Mouse (Mus musculus) spleen, postnatal 36 days (tissue): Measurements from ENCODE around the gene Aspscr1.

ENCODE experiments used
- DNase-seq, 2 experiments: peaks; one replicate each; pipeline ENCODE4 v3.0.0; 2022; ENCODE audit warnings: low spot score in 2 of 2, mixed read lengths in 1 of 2

The Aspscr1 gene

DNA sequence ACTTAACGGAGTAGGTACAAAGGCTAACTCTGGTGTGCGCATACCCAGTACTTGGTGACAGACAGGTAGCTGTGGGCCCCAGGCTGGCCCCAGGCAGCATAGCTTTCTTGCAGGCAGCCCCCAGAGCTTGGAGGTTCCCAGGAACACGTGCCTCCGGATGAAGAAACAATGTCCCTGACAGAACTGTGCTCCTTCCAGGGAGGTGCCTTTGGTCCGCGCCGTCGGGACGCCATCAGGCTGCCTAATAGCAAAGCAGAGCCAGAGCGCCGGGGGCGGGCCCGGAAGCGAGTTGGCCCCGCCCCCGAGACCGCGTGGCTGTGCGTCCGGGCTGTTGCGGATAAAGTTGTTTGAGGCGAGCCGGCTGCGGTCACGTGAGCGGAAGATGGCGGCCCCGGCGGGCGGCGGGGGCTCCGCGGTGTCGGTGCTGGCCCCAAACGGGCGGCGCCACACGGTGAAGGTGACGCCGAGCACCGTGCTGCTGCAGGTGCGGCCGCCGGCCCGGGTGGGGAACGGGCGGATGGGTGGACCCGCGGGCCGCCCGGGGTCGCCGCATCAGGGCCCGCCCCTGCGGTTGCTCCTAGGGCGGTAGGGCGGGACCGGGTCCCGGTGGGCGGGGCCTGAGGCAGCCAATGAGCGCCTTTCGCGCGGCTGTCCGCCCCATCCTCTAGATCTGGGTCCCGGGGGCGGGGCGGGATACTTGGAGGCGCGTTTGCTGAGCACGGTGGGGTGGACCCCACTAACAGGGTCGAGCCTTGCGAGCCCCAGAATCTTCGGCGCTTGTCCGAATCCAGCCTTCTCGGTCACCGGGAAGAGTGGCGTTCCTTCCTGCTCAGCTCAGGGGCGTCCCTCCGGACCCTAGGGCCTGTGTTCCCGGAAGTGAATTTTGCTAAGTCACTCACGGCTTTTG lies at the start of gene Aspscr1:
TSS of gene Aspscr1 (plus strand) at position 287 of the 907 bp plus-strand sequence.
- DNase-seq, result peak; percentile 94 to 96

DNA sequence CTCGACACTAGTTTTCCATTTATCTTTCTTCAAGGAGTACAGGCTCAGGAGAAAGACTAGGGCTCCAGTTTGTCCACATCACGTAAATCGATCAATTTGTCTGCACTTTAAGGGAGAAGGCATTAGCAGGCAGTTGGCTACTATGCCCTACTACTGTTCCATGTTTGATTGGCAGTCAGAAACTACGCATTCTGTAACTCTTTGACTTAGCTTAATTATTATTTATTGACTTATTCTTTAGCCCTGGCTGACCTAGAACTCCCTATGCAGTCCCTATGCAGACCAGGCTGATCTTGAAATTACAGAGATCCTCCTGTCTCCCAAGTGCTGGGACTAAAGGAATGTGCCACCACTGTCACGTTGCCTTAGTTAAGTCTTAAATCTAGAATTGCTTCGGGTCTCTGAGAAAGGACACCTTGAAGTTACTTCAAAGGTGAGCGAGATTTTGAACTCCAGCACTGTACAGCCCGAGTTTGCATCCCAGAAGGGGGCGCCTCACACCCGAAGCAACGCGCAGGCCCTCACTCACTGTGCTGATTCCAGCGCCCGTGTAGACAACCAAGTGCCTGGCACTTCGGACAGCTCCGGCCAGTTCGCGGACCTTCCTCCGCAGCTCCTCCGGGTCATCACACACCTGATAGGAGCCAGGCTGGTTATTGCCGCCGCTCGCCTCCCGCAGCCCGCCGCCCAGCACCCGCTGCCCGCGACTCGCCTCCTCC lies 48.7 kb upstream of the Aspscr1 start:
- DNase-seq, result peak; percentile 75 to 78

DNA sequence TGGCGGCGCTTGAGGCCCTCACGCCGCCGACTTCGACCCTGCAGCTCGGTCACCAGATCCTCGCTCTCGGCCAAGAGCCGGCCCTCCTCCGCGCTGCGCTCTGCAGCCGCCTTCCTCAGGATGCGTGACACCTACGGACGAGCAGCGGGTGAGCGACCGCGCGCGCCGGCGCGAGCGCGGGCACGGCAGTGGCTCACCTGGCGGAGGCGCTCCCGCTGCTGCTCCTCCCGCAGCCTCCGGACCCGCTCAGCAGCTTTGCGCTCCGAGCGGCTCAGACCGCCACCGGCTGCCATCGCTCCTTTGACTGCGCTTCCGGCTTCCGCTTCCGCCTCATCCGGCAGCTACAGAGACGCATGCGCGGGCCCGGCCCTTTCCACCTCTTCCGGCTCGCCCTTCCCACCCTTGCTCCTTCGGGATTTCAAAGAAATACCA lies 48.1 kb upstream of the Aspscr1 start:
- peak; percentile 87 to 88 for DNase-seq

DNA sequence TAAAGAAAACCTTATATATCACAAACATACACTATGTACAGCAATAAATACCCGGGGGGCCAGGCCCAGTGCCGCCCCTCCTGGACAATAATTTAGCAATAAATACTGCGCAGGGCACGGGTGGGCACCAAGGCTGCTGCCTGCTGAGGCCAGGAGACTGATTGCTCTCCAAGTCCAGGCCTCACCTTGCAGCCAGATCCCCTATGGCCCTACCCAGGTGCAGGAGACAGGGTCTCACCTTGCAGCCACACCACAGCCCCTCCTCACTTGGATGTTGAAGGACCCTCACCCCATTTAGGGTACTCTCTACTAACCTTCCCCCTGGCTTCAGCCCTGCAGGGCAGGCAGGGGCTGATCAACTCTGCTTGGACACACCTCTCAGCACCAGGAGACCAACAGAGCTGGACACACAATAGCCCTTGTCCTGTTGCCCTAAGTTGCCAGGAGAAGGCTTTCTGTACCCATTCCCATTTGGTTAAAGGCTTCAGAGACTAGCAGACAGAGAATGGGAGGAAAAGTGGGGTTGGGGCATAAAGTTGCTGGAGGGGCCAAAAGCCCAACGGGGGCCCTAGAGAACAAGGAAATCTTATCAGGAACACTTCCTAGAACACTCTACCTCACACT lies 47.5 kb upstream of the Aspscr1 start, which contains the start of gene Sirt7:
TSS of gene Sirt7 (minus strand) at position 89 of the 624 bp plus-strand sequence.
- DNase-seq, result no peak

DNA sequence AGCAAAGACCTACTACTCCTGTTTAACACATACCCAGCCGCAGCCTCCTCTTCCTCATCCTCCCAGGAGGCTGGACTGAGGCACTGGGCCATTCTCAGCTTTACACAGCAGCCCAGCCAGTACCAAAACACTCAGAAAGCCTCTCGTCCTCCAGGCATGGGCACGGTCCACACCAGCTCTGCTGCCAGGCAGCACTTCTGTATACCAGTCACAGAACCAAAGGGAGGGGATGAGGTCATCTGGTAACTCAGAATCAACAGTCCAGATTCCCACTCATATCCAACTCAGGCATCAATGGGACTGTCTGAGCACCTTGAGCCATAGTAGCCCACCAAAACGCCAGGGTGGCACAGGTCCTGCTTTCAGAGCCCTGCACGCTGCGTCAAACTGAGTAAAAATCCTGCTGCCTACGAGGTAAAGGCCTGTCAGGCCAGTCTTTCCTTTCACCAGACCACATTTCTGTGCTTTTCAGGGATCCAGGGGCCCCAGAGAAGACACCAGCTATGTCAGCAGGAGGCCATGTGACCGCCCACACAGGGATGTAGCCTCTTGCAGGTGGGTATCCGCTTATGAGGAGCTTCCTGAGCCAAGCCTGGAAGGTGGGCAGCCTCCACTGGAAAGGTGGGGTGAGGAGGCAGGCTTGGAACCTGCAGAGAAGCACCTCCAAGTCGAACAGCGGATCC lies 45.8 kb upstream of the Aspscr1 start:
- no peak for DNase-seq

DNA sequence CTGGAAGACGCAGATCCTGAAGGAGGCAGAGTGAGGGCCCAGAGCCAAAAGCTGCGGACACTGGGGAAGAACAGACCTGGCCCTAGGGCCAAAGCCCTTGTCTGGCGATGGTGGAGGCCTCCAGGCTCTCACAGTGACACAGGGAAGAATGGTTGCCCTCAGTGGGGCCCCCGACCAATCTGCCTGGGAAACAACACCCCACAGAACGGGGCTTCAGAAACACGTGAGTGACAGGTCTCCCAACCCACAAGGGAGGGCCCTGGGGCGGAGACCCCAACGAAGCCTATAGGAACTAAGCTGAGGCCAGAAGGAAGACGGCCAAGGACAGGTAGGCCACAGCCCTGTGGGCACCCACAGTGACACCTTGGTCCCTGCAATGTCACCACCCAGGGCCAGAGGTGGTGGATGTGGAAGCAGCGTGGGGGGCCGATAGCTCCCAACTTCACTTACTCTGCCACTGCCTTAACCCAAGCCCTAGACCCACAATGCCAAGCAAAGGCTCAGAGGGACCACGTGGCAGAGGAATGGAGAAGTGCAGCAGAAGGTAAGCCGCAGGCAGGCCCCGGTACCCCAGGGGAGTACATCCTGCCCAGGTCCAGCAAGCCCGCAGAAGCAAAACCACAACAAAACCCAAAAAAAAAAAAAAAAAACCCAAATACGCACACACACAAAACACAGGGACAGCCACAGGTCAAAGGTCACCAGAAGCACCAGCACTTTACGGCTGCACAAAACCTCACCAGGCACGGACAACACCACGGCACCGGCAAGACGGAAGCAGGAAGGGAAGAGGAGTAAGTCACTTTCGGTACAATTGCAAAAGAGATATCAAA lies 45.1 kb upstream of the Aspscr1 start:
- peak; percentile 79 to 83 for DNase-seq

DNA sequence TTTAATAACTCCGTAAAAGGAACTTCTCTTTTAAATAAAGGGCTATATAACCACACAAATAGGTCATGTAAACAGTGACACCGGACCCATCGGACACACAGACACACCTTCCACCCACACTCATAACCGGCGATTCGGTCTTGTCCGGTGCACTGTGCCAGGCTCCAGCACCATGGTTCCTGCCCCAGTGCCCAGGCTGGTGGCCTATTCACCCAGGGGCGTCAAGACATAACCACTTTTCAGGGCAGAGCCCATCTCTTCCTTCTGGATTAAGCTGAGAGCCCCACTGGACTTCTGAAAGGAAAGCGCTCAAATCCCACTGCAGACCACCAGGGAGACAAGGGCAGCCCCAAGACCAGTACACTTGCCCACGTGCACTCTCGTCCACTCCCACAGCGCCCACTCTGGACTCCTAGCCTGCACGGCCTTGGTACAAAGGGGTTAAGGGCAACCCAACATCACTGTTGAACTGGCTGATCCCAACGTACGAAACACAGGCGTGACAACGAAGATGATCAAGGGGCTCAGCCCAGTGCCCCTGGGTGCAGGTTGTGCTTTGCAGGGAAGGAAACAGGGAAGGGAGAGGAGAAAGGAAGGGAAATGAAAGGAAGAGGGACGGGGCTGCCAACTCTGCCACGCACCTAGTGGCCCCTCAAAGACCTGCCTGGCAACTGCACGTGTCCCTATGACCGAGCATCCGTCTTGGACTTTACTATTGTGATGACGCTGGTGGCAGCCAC lies 44.0 kb upstream of the Aspscr1 start:
- no peak for DNase-seq

DNA sequence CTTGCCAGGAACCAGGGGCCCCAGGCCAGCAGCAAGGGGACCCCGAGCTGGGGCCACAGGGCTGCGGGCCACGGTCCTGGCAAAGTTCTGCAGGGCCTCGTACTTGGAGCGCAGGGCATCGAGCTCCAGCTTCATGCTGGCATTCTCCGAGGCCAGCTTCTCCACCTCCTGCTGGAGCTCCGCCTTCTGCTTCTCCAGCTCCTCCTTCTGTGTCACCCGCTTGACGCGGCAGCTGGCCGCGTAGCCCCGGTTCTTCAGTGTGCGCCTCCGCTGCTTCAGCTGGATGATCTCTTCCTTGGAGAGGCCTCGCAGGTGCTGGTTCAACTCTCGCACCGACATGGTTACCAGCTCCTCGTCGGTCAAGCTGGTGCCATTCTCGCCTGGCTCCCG lies 43.4 kb upstream of the Aspscr1 start:
- DNase-seq, result peak; percentile 72 to 76

DNA sequence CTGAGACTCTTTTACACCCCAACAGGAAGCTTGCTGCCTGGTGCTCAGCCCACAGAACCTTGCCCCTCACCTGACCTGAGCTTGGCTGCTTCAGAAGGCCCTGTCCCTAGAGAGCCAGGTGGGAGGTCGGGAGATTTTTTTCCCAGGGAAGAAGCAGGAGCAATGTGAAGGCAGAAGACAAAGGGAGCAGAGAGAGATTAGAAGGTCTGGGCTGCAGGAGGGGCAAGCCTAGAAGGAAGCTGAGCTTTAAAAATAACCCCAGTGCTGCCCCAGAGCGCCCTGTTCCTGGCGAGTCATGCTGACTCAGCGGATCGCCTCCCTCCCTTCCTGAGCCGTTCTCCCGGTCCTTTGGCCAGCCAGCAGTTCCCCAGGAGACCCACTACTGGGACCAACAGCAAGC lies 42.9 kb upstream of the Aspscr1 start:
- DNase-seq, result peak; percentile 59 to 66

DNA sequence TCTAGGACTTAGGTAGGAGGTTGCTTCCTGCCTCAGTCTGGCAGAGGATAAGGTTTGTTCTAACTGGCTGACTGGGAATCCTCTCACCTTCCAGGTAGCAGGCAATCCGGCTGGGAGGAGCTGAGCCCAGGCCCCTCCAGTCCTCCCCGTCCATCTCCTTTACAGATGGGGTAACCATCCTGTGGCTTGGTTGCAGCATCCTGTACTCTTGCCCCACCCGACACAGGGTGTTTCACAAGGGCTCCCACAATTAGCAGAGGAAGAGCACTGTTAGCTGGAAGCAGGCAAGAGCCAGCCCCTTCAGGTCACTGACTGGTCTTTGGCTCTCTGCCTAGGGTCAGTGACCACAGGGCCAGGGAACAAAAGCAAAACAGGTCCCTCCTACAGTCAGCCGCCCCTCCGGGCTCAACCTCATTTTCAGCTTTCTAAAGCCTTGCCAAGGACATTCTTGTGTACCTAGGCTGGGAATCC lies 42.3 kb upstream of the Aspscr1 start:
- DNase-seq, result peak; percentile 24 to 64

DNA sequence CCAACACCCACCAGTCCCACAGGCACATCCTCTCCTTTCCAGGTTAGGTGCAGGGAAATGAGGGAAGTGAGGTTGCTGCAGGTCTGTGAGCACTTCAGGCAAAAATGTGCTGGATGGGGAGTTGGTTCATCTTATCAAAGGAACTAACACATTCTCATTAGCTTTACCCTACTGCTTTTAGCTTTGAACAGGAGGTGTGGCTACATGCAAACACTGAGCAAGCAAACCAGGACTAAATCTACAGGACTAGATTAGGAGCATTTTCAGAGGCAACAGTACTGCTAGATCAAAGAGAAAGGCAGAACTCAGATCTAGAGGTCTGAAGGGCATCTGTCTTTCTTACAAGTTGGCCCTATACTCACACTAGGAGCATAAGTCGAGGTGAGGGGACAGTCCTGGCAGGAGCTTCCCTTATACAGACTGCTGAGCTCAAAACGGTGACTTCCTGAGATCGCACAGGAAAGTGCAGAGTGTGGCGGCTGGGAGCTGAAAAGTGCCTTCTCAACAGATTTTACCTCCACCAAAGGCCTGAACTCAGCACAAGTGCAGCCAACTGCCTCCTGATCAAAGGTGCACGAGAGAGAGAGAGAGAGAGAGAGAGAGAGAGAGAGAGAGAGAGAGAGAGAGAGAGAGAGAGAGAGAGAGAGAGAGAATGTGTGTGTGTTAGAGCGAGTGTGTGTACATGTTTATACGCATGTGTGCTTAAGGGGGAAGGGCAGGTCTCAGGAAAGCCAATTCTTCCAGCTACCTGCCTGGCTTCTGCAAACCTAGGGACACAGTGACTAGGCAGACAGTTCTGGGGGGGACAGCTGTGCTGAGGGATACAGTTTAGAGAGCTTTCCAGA lies 41.7 kb upstream of the Aspscr1 start:
- DNase-seq, result no peak

DNA sequence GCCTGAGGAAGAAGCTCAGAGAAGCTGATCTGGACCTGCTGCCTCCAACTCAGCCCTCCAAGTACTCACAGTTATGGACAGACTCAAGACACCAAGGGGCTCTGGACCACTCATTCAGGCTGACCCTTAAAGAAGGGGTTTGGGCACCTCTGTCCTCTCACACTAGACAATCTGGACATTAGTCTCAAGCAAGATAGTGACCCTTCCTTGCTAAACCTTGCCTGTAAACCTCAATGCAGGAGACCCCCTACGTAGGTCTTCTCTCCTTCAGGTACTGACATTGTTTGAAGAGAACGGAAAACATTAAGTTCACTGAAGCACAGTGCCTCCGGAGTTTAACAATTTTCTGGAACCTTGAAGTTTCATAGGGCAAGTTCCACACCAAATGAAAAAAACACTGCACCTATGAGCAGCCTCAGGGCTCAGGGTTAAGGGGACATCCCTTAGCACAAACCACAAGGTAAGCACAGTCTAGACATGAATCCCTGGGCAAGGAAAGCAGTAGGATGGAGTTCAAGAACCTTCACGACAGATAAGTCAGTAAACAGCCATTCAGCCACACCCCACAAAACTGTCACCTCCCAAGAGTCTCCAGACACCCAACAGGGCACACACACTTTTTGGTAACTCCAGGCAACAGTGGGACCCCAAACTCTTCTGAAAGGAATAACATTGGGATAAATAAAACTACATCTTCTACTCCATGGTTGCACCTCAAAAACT lies 40.9 kb upstream of the Aspscr1 start:
- DNase-seq, result peak; percentile 30 to 65

DNA sequence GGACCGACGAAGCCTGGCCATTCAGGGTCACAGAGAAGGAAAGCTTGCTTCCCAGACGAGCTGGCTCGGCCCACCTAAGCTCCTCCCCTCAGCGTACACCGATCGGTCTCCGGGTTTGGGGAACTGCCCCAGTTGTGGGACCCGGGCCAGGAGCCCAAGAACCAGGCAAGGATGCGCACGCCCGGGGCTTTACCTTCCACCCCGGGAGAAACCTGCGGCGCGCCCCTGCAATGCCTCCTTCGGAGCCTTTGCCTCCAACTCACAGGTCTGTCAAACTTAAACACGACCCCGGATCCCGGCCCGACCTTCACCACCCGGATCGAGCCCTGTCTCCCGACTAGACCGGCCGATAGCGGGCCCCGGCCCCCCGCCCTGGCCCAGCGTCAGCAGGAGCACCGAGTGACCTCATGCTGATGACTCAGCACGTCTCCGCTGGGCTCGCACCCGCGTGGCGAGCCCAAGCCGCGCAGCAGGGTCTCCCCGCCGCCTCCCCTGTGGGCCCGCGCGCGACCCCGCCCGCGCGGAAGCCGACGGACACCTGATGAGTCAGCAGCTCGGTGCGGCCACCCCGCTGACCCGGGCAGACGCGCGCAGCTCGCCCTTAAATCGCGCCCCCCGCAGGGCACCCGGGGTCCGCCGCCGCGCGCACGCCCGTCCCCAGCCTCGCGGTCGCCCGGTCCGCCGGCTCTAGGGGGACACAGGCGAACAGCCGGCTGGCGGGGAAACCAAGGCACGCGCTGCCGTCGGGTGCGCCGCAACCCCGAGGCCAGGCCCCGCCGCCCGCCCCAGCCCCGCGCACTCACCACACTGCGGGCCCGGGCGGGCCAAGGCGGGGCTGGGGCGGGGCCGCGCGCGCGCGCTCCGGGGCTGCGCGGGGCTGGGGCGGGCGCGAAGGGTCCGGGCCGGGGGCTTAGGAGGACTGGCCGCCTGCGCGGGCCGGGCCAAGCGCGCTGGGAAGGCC lies 39.9 kb upstream of the Aspscr1 start:
- peak; percentile 69 to 79 for DNase-seq

DNA sequence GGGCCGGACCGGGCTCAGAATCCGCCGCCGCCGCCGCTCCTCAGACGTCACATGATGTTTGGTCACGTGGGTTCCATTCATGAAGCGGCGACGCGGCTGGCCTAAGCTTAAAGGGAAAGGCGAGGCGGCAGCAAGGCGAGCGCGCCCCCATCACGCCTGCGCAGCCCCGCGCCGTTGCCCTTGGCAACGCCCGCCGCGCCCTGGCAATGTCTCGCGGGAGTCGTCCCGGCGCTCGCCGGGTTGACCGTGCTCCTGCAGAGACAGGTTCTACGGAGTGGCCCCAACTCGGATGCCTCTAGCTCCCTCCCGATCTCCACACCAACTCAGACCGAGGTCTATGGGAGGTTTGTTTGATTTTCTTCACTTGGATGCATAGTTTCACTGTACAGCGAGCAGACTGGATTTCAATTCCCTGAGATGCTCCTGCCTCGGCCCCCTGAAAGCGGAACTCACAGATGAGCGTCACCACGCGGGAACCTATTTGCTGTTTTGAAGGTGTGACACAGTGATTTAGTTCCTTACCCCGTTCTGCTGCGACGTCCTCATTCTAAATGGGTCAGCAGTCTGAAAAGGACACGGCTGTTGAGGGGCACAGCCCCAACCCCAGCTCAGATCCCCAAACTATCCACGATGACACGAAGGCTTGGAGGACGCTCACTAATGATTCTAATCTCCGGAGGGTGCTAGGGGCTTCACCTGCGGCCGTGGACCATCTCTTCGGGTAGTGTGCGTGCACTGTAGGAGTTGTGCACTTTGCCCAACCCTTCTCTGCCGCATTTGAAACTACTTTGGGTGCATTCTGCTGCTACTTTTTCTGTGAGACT lies 39.0 kb upstream of the Aspscr1 start, which contains the start of gene Mafg:
TSS of gene Mafg (minus strand) at position 81 of the 824 bp plus-strand sequence.
- peak; percentile 89 to 92 for DNase-seq

DNA sequence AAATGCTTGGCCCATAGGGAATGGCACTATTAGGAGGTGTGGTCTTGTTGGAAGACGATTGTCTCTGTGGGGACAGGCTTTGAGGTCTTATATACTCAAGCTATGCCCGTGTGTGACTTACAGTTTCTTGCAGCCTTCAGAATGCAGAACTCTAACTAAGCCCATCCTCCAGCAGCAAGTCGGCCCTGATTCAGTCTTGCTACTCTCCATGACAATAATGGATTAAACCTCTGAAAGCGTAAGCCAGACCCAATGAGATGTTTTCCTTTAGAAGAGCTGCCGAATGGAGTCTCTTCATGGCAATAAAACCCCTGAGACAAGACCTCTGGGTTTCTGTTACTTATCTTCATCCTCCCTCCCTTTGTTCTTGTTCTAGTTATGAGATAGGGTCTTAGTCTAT lies 38.0 kb upstream of the Aspscr1 start:
- DNase-seq, result no peak

DNA sequence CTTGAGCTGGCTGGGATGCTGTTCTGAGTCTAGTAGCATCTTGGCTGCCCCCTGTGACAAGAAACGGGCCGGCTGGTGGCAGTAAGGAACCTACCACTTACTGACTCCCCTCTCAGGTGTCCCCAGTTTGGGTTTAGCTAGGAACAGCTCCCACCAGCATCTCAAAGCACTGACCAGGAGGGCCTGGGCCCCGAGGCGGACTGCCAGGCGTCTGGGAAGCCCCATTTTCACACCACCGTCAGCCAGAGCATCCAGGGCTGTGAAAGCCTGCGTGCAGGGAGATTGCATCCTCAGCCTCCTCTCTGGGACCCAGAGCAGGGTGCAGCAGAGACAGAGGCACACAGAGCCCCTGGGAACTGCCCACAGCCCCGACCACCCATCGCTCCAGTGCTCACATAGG lies 31.5 kb upstream of the Aspscr1 start:
- DNase-seq, result no peak
